Comparison of ENCODE assay signal across 22 mouse cellular contexts in the genomic region with DNA sequence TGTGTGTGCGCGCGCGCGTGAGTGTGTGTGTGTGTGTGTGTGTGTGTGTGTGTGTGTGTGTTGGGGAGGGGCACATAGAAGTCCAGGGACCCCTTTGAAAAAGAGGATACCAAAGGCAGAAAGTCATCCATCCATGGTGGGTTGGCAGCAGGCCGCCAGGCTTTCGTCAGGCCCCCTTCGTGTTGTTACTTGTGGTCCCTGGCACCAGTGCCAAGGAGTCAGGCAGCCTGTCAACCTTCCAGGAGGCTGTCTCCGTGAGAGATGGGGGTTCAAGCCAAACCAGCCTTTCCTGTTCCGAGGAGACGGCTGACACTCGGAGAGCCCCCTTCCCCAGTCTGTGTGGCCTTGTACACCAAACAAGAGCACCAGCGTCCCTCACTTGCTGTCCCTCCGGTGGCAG. TPM values are rescaled to one million over a fixed set of nuclear protein-coding genes. Genes with fewer than 3 reads are reported as not detected.
DNase-seq lines count a peak whose midpoint lies in the region; ATAC-seq lines count a peak whose summit lies in the region.
"Had no signal": no experiment of that assay in that cellular context is flagged by ENCODE, and none has a peak within 500 bp of the region (broad histone marks: within the 10 kb centered on the region; RNA-seq: fewer than 3 reads in every experiment).

No protein-coding gene starts in this region.

- H3K27me3 ChIP-seq in hindbrain, embryonic 13.5 days = no peaks in the 10 kb centered on the region
- no peaks in the 10 kb centered on the region for H3K27me3 ChIP-seq in hindbrain, embryonic 11.5 days (ENCODE audit: control insufficient read depth, insufficient read depth, low read length)
- no peaks in the 10 kb centered on the region for H3K27me3 ChIP-seq in midbrain, embryonic 10.5 days (ENCODE audit: low read depth, poor library complexity, severe bottlenecking)
- no peaks in the 10 kb centered on the region for H3K27me3 ChIP-seq in midbrain, embryonic 11.5 days (ENCODE audit: control insufficient read depth, insufficient read depth, low read length)
- no peaks in the 10 kb centered on the region for H3K27me3 ChIP-seq in hindbrain, embryonic 16.5 days (replicated peaks; ENCODE audit: control insufficient read depth, insufficient read depth, low read length)
- no peaks in the 10 kb centered on the region for H3K27me3 ChIP-seq in neural tube, embryonic 15.5 days (replicated peaks)
- H3K27me3 ChIP-seq: embryonic facial prominence, embryonic 12.5 days; forebrain, embryonic 12.5 days; limb, embryonic 12.5 days; liver, embryonic 12.5 days; neural tube, embryonic 12.5 days had no signal

- H3K4me3 ChIP-seq in hindbrain, embryonic 13.5 days = no peak overlapping the region
- no peak overlapping the region for H3K4me3 ChIP-seq in hindbrain, embryonic 11.5 days (ENCODE audit: low read depth, low read length)
- H3K4me3 ChIP-seq in midbrain, embryonic 10.5 days = no peak overlapping the region
- no peak overlapping the region for H3K4me3 ChIP-seq in midbrain, embryonic 11.5 days (ENCODE audit: low read depth, low read length)
- no peak overlapping the region for H3K4me3 ChIP-seq in hindbrain, embryonic 16.5 days (ENCODE audit: low read length)
- no peak overlapping the region for H3K4me3 ChIP-seq in neural tube, embryonic 15.5 days (replicated peaks)
- H3K4me3 ChIP-seq: embryonic facial prominence, embryonic 12.5 days; erythroblast, embryonic 14.5 days; forebrain, embryonic 12.5 days; limb, embryonic 12.5 days; liver, embryonic 12.5 days; megakaryocyte, embryonic 14.5 days; neural tube, embryonic 12.5 days had no signal

- H3K27ac ChIP-seq in hindbrain, embryonic 13.5 days = peak overlapping the region; percentile 53
- no peak overlapping the region for H3K27ac ChIP-seq in hindbrain, embryonic 11.5 days (ENCODE audit: low read depth, low read length)
- 0 out of 2 replicates have a peak overlapping the region, but pooled peaks have one; percentile 33 for H3K27ac ChIP-seq in midbrain, embryonic 10.5 days (replicated peaks)
- H3K27ac ChIP-seq in midbrain, embryonic 11.5 days (ENCODE audit: low read depth, low read length) = no peak overlapping the region
- peak overlapping the region; percentile 11; the same call in 1 of the 2 replicates for H3K27ac ChIP-seq in hindbrain, embryonic 16.5 days (ENCODE audit: low read depth, low read length)
- H3K27ac ChIP-seq in neural tube, embryonic 15.5 days (replicated peaks) = peak overlapping the region; percentile 18
- H3K27ac ChIP-seq: embryonic facial prominence, embryonic 12.5 days; forebrain, embryonic 12.5 days; limb, embryonic 12.5 days; liver, embryonic 12.5 days; neural tube, embryonic 12.5 days had no signal

- peaks cover 75% of the 10 kb centered on the region for H3K36me3 ChIP-seq in hindbrain, embryonic 13.5 days
- peaks cover 38% of the 10 kb centered on the region for H3K36me3 ChIP-seq in hindbrain, embryonic 11.5 days (ENCODE audit: control insufficient read depth, insufficient read depth, low read length)
- peaks cover 100% of the 10 kb centered on the region for H3K36me3 ChIP-seq in midbrain, embryonic 10.5 days
- peaks cover 54% of the 10 kb centered on the region for H3K36me3 ChIP-seq in midbrain, embryonic 11.5 days (ENCODE audit: control insufficient read depth, insufficient read depth, low read length)
- H3K36me3 ChIP-seq in hindbrain, embryonic 16.5 days (ENCODE audit: control insufficient read depth, insufficient read depth, low read length) = peaks cover 8% of the 10 kb centered on the region
- peaks cover 16% of the 10 kb centered on the region for H3K36me3 ChIP-seq in neural tube, embryonic 15.5 days
- H3K36me3 ChIP-seq: liver, embryonic 12.5 days had no signal

- H3K9ac ChIP-seq in hindbrain, embryonic 13.5 days = no peak overlapping the region
- no peak overlapping the region for H3K9ac ChIP-seq in hindbrain, embryonic 11.5 days (ENCODE audit: low read depth, low read length)
- H3K9ac ChIP-seq in midbrain, embryonic 11.5 days (ENCODE audit: low read length) = no peak overlapping the region
- no peak overlapping the region for H3K9ac ChIP-seq in hindbrain, embryonic 16.5 days (ENCODE audit: low read depth, low read length)
- H3K9ac ChIP-seq in neural tube, embryonic 15.5 days (replicated peaks) = no peak overlapping the region
- H3K9ac ChIP-seq: embryonic facial prominence, embryonic 12.5 days; forebrain, embryonic 12.5 days; limb, embryonic 12.5 days; liver, embryonic 12.5 days; neural tube, embryonic 12.5 days had no signal

- ATAC-seq in hindbrain, embryonic 13.5 days (ENCODE audit: low FRiP score) = no peak
- ATAC-seq in hindbrain, embryonic 11.5 days (ENCODE audit: low FRiP score) = no peak
- no peak for ATAC-seq in midbrain, embryonic 11.5 days (ENCODE audit: low FRiP score)
- ATAC-seq in hindbrain, embryonic 16.5 days = peak; percentile 44; the same call in 1 of the 2 replicates
- ATAC-seq in neural tube, embryonic 15.5 days (ENCODE audit: low FRiP score) = no peak
- ATAC-seq: activated CD4-positive, CD25-positive, alpha-beta regulatory T cell, adult 4 months; inflammation-experienced regulatory T-cells, adult 6 months; liver, embryonic 12.5 days had no signal

- H3K9me3 ChIP-seq in hindbrain, embryonic 13.5 days = no peaks in the 10 kb centered on the region
- no peaks in the 10 kb centered on the region for H3K9me3 ChIP-seq in hindbrain, embryonic 11.5 days (ENCODE audit: control insufficient read depth, low read length)
- no peaks in the 10 kb centered on the region for H3K9me3 ChIP-seq in midbrain, embryonic 10.5 days (replicated peaks)
- H3K9me3 ChIP-seq in midbrain, embryonic 11.5 days (ENCODE audit: control insufficient read depth, low read length) = no peaks in the 10 kb centered on the region
- no peaks in the 10 kb centered on the region for H3K9me3 ChIP-seq in hindbrain, embryonic 16.5 days (ENCODE audit: control insufficient read depth, low read length)
- no peaks in the 10 kb centered on the region for H3K9me3 ChIP-seq in neural tube, embryonic 15.5 days (replicated peaks)
- H3K9me3 ChIP-seq: embryonic facial prominence, embryonic 12.5 days; forebrain, embryonic 12.5 days; limb, embryonic 12.5 days; liver, embryonic 12.5 days; megakaryocyte, embryonic 14.5 days; neural tube, embryonic 12.5 days had no signal

- H3K4me2 ChIP-seq in hindbrain, embryonic 13.5 days = no peak overlapping the region
- H3K4me2 ChIP-seq in hindbrain, embryonic 11.5 days (replicated peaks; ENCODE audit: low read depth, low read length) = no peak overlapping the region
- no peak overlapping the region for H3K4me2 ChIP-seq in midbrain, embryonic 11.5 days
- H3K4me2 ChIP-seq in hindbrain, embryonic 16.5 days (ENCODE audit: low read length) = no peak overlapping the region
- no peak overlapping the region for H3K4me2 ChIP-seq in neural tube, embryonic 15.5 days
- H3K4me2 ChIP-seq: embryonic facial prominence, embryonic 12.5 days; forebrain, embryonic 12.5 days; limb, embryonic 12.5 days; liver, embryonic 12.5 days; neural tube, embryonic 12.5 days had no signal

- WGBS in hindbrain, embryonic 13.5 days = 65% methylated on average over 9 of the region's 14 CpGs
- WGBS in hindbrain, embryonic 11.5 days = 81% methylated on average over 14 of the region's 14 CpGs
- WGBS in midbrain, embryonic 10.5 days = 88% methylated on average over 14 of the region's 14 CpGs
- 91% methylated on average over 14 of the region's 14 CpGs for WGBS in midbrain, embryonic 11.5 days
- WGBS in hindbrain, embryonic 16.5 days = 69% methylated on average over 14 of the region's 14 CpGs
- WGBS in neural tube, embryonic 15.5 days = 66% methylated on average over 14 of the region's 14 CpGs

- H3K4me1 ChIP-seq in hindbrain, embryonic 13.5 days (replicated peaks) = peaks cover 69% of the 10 kb centered on the region
- peaks cover 9% of the 10 kb centered on the region; the same call in 1 of the 2 replicates for H3K4me1 ChIP-seq in hindbrain, embryonic 11.5 days (replicated peaks; ENCODE audit: control insufficient read depth, insufficient read depth, low read length)
- peaks cover 82% of the 10 kb centered on the region for H3K4me1 ChIP-seq in midbrain, embryonic 10.5 days
- peaks cover 25% of the 10 kb centered on the region for H3K4me1 ChIP-seq in midbrain, embryonic 11.5 days (ENCODE audit: control insufficient read depth, insufficient read depth, low read length)
- H3K4me1 ChIP-seq in hindbrain, embryonic 16.5 days (ENCODE audit: control insufficient read depth, insufficient read depth, low read depth, low read length) = peaks cover 8% of the 10 kb centered on the region; the same call in 1 of the 2 replicates
- peaks cover 63% of the 10 kb centered on the region for H3K4me1 ChIP-seq in neural tube, embryonic 15.5 days
- H3K4me1 ChIP-seq: megakaryocyte, embryonic 14.5 days had no signal

- no peak for DNase-seq in hindbrain, embryonic 11.5 days (ENCODE audit: low spot score)
- no peak for DNase-seq in midbrain, embryonic 10.5 days (ENCODE audit: low spot score)
- DNase-seq in midbrain, embryonic 11.5 days (ENCODE audit: low spot score, missing footprints) = no peak
- no peak for DNase-seq in layer of hippocampus, adult 9-11 months
- DNase-seq: adrenal gland, adult 8-10 months; cerebellum, adult 8-10 months; gastrocnemius, postnatal 36 days; kidney, adult 2 months; kidney, postnatal 10 days; lung, adult 2 months had no signal

RNA-seq across cellular contexts. Expression of gene Rgma, which starts 38.9 kb away (rescaled TPM):
- polyA plus RNA-seq in hindbrain, embryonic 13.5 days (2015; fragmentation: Nextera tagmentation; extraction: Ambion mirVana) = 40.0 and 41.1 TPM in 2 replicates
- polyA plus RNA-seq in hindbrain, embryonic 11.5 days (2014; fragmentation: Nextera tagmentation; extraction: Ambion mirVana) = 36.5 and 52.5 TPM in 2 replicates
- polyA plus RNA-seq in midbrain, embryonic 10.5 days (2016; fragmentation: Nextera tagmentation; extraction: Ambion mirVana) = 51.2 and 65.4 TPM in 2 replicates
- polyA plus RNA-seq in midbrain, embryonic 11.5 days (2014; fragmentation: Nextera tagmentation; extraction: Ambion mirVana) = 43.9 and 47.5 TPM in 2 replicates
- polyA plus RNA-seq in hindbrain, embryonic 16.5 days (2015; fragmentation: Nextera tagmentation; extraction: Ambion mirVana) = 30.9 and 39.8 TPM in 2 replicates
- polyA plus RNA-seq in neural tube, embryonic 15.5 days (2015; fragmentation: Nextera tagmentation; extraction: Ambion mirVana) = 32.3 and 32.7 TPM in 2 replicates
- polyA plus RNA-seq: activated CD4-positive, CD25-positive, alpha-beta regulatory T cell, adult 4 months; erythroblast, embryonic 14.5 days; inflammation-experienced regulatory T-cells, adult 6 months had no signal

Comparison
In these comparisons a context has a peak if more than half of its experiments do, and no peak if none do; other contexts are left out.
1. H3K27ac ChIP-seq: peak in hindbrain, embryonic 13.5 days (single experiment), midbrain, embryonic 10.5 days (single experiment), hindbrain, embryonic 16.5 days (single experiment) and neural tube, embryonic 15.5 days (single experiment); none in hindbrain, embryonic 11.5 days (single experiment) and midbrain, embryonic 11.5 days (single experiment).